Mouse (Mus musculus) cerebellum, adult (tissue): ENCODE measurements around the gene Cdh18.
"Not testable (repeated sequence)": the region's sequence is repeated elsewhere in the genome, so short reads cannot be mapped to it uniquely, and the experiment has no call there.

ENCODE experiments used
- ATAC-seq: cut with Nextera tagmentation; 2 replicates; pipeline ENCODE4 v1.9.2; 2017; ENCODE audit warnings: mild to moderate bottlenecking, moderate library complexity, mixed read lengths; ENCODE audit not compliant: insufficient number of reproducible peaks, low FRiP score, low TSS enrichment

Gene Cdh18

GRCm38 (mm10) chr15:22914444-22914843 is 365.6 kb downstream of the Cdh18 start:
- peak; percentile 97 for ATAC-seq

DNA sequence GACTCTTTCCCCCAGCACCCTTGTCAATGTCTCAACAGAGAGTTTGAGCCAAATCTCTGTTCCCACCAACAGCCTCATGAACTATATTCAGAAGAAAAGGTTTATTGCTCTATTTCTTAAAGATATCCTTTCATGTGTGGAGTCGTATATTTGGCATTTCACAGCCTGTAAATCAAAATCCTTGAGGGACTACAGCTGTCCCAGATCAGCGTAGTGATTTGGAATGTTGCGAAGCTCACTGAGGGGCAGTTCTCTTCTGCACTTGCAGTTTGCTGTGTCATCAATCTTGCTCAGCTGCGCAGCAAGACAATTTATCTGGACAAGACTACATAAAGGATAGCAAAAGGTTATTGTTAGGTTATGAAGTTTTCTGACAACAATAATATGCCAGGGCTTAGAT is 385.5 kb downstream of the Cdh18 start:
- ATAC-seq: no peak

DNA sequence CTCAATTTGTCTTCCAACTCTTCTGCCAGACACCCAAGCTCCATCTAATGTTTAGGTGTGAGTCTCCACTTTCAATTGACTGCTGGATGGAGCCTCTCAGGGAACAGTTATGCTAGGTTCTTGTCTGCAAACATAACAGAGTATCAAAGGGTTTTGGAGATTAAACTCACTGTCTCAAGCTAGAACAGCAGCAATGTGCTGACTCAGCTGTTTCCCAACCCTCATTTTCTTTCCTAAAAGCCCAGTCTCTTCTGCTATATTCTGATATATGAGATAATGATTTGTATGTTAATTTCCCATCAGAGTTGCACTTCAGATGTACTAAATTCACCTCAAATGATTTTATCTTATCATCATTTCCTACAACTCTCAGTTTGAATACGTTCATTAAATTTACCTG is 398.4 kb downstream of the Cdh18 start:
- ATAC-seq: no peak

DNA sequence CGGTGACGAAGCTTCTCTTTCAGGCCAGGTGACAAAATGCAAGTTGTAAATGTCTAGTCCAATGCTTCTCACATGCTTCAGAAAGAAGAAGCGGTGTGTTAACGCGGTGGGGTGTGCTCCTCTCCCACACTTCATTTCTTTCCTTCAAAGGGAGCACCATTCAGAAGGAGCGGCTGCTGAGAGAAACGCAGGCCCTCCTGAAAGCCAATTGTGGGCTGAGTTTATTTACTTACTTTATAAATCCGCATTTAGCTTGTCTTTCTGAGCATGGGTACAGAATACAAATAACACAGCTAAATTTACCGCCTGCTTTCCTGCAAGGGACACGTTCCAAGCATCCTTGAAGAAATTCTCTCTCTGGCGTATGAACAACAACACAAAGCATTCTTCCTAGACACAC is 420.6 kb downstream of the Cdh18 start:
- ATAC-seq: no peak

- no peak for ATAC-seq
Observed at GRCm38 (mm10) chr15:22980136-22980535, 431.3 kb downstream of the Cdh18 start.

GRCm38 (mm10) chr15:22984647-22985046 is 435.8 kb downstream of the Cdh18 start:
- ATAC-seq: no peak

DNA sequence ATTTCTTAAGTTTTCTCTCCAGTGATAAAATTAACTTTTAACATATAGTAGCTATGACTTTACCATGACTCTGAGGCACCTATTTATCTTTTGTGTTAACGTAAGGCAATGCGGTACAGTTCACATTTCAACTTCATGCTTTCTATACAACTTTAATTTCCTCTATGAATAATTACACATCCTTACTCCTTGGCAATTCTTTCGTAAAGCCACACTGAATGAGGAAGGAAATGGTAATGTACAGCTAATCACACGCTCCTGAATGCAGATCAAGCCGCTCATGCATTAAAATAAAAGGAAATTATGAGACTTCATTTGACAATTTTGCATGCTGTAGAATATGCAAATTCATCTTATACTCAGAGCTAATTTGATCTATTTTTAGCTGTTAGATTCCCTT is 467.9 kb downstream of the Cdh18 start:
- ATAC-seq: no peak

DNA sequence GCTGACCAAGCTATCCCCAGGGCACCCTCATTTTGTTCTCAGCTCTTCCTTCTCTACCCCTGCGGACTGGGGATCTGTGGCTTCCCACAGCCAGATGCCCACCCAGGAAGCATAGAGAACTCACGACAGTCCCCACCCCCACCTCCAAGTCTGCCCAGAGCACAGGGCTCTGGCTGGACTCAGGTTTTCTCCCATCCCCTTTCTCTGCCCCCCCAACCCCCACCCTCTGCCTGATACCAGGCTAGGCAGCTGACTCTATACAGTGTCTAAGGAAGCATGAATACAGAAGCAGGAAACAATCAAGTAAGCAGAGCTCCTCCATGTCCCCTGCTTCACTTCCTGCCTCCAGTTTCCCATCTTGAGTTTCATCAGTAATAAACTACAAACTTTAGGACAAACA is 472.3 kb downstream of the Cdh18 start:
- ATAC-seq: no peak

DNA sequence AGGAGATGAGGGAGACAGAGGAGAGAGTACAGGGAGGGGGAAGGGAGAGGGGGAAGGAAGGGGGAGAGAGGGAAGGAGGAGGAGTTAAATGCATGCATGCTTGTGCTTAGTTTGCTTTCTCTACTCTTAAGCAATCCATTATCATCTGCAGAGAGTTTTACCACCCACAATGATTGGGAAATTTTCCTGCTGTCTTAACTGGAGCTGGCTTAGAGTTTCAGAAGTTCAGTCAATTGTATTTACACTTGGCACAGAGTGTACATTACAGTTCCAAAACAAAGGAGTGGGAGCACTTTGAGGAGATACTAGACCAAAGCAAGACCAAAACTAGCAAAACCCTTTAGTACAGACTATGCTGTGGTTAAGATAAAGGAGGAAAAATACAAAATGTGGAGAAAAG is 473.8 kb downstream of the Cdh18 start:
- no peak for ATAC-seq

GRCm38 (mm10) chr15:23035551-23036207 is 486.9 kb downstream of the Cdh18 start:
- ATAC-seq: peak; percentile 75

DNA sequence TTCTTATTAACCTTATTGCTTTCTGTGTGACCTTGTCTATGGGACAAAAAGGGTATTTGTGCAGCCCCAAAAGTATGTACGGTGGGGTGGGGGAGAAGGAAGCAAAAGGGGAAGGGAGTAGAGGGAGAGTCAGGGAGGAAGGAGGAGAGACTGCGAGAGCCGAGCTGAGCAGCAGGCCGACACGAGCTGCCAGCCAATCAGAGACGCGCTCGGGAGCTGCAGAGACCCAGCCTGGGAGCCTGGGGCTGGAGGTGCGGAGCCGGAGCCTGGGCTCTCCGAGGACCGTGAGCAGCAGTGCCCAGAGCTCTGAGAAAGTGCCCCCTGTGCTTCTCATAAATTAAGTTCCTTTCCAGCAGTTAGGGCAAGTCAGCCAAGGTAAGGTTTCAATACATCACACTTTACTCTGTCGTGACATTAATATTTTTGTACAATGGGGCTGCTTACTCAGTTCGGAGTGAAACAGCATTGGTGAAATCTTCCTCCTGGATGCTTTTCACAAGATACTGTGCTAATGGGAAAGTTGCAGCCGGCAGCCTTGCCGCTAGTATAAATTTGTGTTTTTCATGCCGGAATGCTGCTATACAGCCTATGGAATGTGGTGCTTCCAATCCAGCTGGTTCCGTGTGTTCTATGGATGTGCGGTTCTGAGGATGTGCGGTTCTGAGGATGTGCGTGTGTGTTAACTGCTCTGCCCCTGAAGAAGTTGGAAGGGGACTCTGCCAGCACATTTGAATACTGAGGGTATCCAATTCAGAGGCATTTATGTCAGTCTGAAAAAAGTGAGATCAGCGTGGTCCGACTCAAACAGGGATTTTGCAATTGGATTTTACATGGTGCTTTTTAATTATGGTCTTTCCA is 487.6 kb downstream of the Cdh18 start:
- peak; percentile 98 for ATAC-seq

GRCm38 (mm10) chr15:23037561-23037960 is 488.7 kb downstream of the Cdh18 start:
- ATAC-seq: 0 out of 2 replicates have a peak, but pooled peaks have one; percentile 11

DNA sequence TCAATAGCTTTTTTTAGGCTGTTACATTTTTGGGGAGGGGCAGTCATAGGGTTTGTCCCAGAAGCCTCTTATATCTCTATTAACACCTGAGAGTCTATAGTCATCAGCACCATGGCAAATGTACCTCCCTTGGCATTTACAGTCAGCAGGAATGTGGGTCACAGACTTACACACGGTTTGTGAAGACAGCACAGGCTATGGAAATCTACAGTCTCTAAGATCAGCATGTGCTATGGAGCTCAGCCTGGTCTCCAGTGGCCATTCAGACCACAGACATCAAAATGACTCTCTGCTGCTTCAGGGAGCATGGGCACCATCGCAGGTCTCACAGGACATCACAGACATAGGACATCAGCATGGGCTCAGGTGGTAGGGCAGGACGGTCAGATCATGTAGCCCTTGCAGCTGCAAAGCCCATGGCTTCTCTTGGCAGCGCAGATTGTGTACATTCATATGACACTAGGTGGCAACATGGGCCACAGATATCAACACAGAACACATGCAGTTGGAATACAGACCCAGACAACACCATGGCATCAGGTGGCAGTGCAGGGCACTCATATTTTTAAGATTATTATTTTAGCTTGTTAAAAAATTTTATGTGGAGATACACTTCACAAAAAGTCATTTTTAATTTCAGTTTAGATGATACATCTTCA is 497.4 kb downstream of the Cdh18 start:
- peak; percentile 84 for ATAC-seq

DNA sequence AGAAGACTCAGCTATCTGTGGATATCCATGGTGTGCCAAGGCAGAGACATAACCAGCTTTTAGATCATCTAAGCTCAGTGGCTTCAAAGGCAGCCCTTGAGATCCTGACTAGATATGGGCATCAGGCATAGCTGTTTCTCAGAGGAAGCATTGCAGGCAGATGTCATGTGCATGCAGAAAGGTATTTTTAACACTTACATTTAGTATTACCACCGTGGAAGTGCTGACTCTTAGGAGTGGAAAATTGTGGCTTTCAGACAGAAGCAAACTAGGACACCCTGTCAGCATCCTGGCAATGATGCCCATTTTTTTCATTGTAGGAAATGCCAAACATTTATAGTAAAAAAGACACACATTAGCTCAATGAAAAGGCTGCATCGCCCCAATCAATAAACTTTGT is 503.2 kb downstream of the Cdh18 start:
- peak; percentile 78 for ATAC-seq

- ATAC-seq: not testable (repeated sequence)
Observed at GRCm38 (mm10) chr15:23085326-23085725, 536.5 kb downstream of the Cdh18 start.

DNA sequence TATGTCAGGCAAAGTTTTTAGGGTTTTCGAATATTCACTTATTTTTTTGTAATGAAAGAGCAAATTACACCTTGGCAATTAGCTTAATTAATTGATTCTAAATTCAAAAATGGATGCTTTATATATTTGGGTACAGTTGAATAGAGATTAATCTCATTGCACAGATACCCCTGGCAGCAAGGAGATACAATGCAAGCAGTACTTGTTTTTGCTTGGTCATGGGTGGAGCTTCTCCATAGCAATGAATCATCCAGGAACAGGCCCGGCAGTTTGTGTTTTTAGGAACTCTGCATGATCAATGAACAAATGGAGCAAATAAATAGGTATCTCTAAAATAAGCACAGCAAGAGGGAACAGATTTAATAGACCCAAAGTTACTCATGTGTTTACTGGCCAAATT is 538.7 kb downstream of the Cdh18 start:
- ATAC-seq: no peak

GRCm38 (mm10) chr15:23096601-23097000 is 547.8 kb downstream of the Cdh18 start:
- ATAC-seq: no peak

GRCm38 (mm10) chr15:23104668-23105380 is 556.0 kb downstream of the Cdh18 start:
- no peak for ATAC-seq

DNA sequence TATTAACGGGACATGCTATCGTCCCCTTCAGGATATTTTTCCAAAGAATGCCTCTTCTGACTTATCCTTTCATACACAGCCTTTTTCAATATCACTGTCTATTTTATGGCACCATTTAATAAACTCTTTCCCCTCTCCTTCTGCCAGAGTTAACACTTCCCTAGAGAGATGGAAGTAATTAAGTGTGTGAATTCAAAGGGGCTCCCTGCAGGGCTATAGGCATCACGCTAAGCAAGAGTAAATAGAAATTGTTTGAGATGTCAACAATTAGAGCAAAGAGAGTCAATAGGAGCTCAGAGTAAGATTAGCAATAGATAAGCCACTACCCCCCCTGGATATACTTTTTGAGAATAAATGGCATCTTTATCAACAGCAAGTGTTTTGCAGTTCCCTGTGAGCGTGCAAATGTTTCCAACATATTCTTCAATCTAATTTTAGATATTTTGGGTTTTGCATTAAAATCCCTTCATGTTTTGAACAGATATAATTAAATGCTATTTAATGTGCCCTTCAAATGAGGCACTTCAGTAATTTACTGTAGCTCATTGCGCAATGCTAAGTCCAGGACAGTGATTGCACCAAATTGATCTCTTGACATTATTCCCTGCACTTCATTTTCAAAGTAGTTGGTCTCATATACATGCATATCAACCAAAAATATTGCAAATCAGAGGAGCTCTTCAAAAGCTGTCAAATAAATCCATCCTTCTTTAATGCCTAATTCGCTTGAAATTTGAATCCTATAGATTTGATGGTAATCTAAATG is 586.3 kb downstream of the Cdh18 start:
- ATAC-seq: no peak

DNA sequence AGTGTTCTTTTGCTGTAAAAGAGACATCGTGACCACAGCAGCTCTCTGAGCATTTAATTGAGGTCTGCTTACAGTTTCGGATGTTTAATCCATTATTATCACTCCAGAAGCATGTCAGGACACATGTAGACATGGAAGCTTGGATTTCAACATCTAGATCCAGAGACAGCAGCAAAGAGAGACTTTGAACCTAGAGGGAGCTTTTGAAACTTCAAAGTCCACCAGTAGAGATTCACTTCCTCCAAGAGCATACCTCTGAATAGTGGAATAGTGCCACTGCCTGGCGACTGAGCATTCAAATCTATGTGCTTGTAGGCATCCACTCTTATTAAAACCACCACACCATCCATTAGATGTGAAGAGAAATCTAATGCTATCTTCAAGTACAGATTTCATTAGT is 588.1 kb downstream of the Cdh18 start:
- no peak for ATAC-seq
